13 mouse cellular contexts compared by ENCODE assay signal in the genomic region with DNA sequence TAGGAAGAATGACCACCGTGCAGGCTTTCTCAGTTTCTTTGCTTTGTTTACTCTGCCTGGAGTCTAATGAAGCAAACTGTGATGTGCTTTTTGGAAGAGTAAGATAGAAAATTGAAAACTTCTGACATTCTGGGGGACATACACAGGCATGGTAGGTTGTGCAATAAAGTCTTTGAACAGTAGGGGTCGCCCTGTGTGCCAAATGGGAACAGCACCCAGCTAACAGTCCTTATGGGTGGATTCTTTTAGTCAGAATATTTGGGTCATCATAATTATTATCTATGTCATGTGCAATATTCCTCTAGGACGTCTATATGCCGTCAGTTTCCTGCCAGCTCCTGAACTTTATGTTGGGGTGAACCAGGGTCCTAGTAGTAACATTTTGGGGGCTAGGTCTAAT. TPM values are rescaled to one million over a fixed set of nuclear protein-coding genes. Genes with fewer than 3 reads are reported as not detected.
A peak's percentile ranks its signal among the peaks of the same experiment; 100 is the strongest.
DNase-seq lines count a peak whose midpoint lies in the region; ATAC-seq and TF ChIP-seq lines count a peak whose summit lies in the region.
"Not testable (repeated sequence)": the region's sequence is repeated elsewhere in the genome, so short reads cannot be mapped to it uniquely, and the experiment has no call there.
"Had no signal": no experiment of that assay in that cellular context is flagged by ENCODE, and none has a peak within 500 bp of the region (broad histone marks: within the 10 kb centered on the region; RNA-seq: fewer than 3 reads in every experiment).

No protein-coding gene starts in this region.

- not testable (repeated sequence) for H3K36me3 ChIP-seq in midbrain, postnatal 0 days (ENCODE audit: insufficient read depth, low read length)

- WGBS in midbrain, postnatal 0 days: 0% methylated on average over 1 of the region's 4 CpGs

- H3K27ac ChIP-seq in midbrain, postnatal 0 days (ENCODE audit: low read depth, low read length): not testable (repeated sequence)

- peak; percentile 10 for DNase-seq in cerebellum, adult 11-12 months
- peak; percentile 46 to 52 for DNase-seq in frontal cortex, postnatal 25 days (ENCODE audit: low spot score in 2 of 2)
- peak; percentile 68 to 81 for DNase-seq in heart, postnatal 10 days
- peak; percentile 45 to 77 for DNase-seq in kidney, postnatal 36 days
- peak; percentile 69 to 73 for DNase-seq in left cerebral cortex, postnatal 25 days (ENCODE audit: low spot score in 2 of 2)
- not testable (repeated sequence) for DNase-seq in midbrain, postnatal 0 days (ENCODE audit: low spot score)
- DNase-seq in spleen, postnatal 4 days (ENCODE audit: low spot score in 2 of 2): peak; percentile 50 to 81

- H3K4me1 ChIP-seq in midbrain, postnatal 0 days (ENCODE audit: insufficient read depth, low read length): not testable (repeated sequence)

- not testable (repeated sequence) for ATAC-seq in midbrain, postnatal 0 days (ENCODE audit: low FRiP score)

- H3K4me3 ChIP-seq in midbrain, postnatal 0 days (ENCODE audit: low read depth, low read length): not testable (repeated sequence)

- H3K4me2 ChIP-seq in midbrain, postnatal 0 days (ENCODE audit: low read depth, low read length, poor library complexity, severe bottlenecking): not testable (repeated sequence)

- not testable (repeated sequence) for H3K27me3 ChIP-seq in midbrain, postnatal 0 days (ENCODE audit: insufficient read depth, low read length)

- H3K9ac ChIP-seq in midbrain, postnatal 0 days (replicated peaks; ENCODE audit: low read length, poor library complexity, severe bottlenecking): not testable (repeated sequence)

- intact Hi-C loops in heart, postnatal 10 days (cut with DNase I); left cerebral cortex, postnatal 25 days (cut with DNase I): not testable (repeated sequence)

- TF ChIP-seq CTCF in midbrain, postnatal 0 days (IDR thresholded peaks at IDR 0.05): peak; percentile 51

- H3K9me3 ChIP-seq in midbrain, postnatal 0 days (ENCODE audit: low read length): not testable (repeated sequence)

RNA-seq across cellular contexts. Expression of gene Gm1604a, which starts 54.2 kb away (rescaled TPM):
- total RNA-seq in heart, postnatal 10 days (2021): not detected
- total RNA-seq in left cerebral cortex, postnatal 25 days (2021): 1 to 10 TPM; 1.2 to 2.7 TPM
- not detected in 2 replicates for total RNA-seq in midbrain, postnatal 0 days (2014; rRNA removed)
- 0.43 and 0.56 TPM in 2 replicates for polyA plus RNA-seq in midbrain, postnatal 0 days (2015; fragmentation: Nextera tagmentation; extraction: Ambion mirVana)
- polyA plus RNA-seq: brain, embryonic 14.5 days; embryonic facial prominence, embryonic 13.5 days; hindbrain, embryonic 11.5 days; lung, embryonic 16.5 days; myocyte; small intestine, adult 2 months had no signal
